ENCODE assay signal across 8 mouse cellular contexts in genomic region chr9:72661895-72662661, GRCm38 (mm10). TPM values are rescaled to one million over a fixed set of nuclear protein-coding genes. Genes with fewer than 3 reads are reported as not detected.
DNase-seq lines count a peak whose midpoint lies in the region; ATAC-seq and TF ChIP-seq lines count a peak whose summit lies in the region.

Gene Nedd4, plus strand, starts transcription at chr9:72662346.

- WGBS in forebrain, embryonic 16.5 days = under 1% methylated on average over 78 of the region's 83 CpGs

- H3K4me3 ChIP-seq in G1E (ENCODE audit: low read depth, low read length) = peak within 1 kb of the TSS; percentile 84
- peak within 1 kb of the TSS; percentile 92 for H3K4me3 ChIP-seq in forebrain, embryonic 16.5 days (replicated peaks; ENCODE audit: low read length)

- peaks cover 34% of the 10 kb centered on the region for H3K36me3 ChIP-seq in G1E (replicated peaks)
- H3K36me3 ChIP-seq in forebrain, embryonic 16.5 days (ENCODE audit: control insufficient read depth, insufficient read depth) = no peaks in the 10 kb centered on the region

- peak; percentile 80 for DNase-seq in G1E (ENCODE audit: low spot score)
- DNase-seq in cerebellum, adult 11-12 months = peak; percentile 94
- DNase-seq in heart, postnatal 25 days (ENCODE audit: low spot score) = peak; percentile 95
- DNase-seq in layer of hippocampus, adult 18-20 months (ENCODE audit: low spot score in 2 of 2) = peak; percentile 93 to 95
- peak; percentile 94 to 95 for DNase-seq in lung, adult 18-20 months
- peak; percentile 94 for DNase-seq in testis, postnatal 14 days (ENCODE audit: low spot score)

- intact Hi-C loops in heart, postnatal 25 days (cut with DNase I) = loop anchor here (2.0 kb wide), 1 partner anchor 21 kb away; no protein-coding TSS in a partner anchor

- H3K9me3 ChIP-seq in G1E (replicated peaks) = no peaks in the 10 kb centered on the region
- no peaks in the 10 kb centered on the region for H3K9me3 ChIP-seq in forebrain, embryonic 16.5 days (ENCODE audit: control insufficient read depth, low read length)

- ATAC-seq in G1E (ENCODE audit: extremely low read depth, insufficient number of reproducible peaks, low FRiP score, poor library complexity, severe bottlenecking) = peak; percentile 56
- ATAC-seq in forebrain, embryonic 16.5 days = peak; percentile 86
- peak; percentile 20; the same call in 1 of the 2 replicates for ATAC-seq in neutrophil, adult 5-6 weeks (ENCODE audit: extremely low read depth, insufficient number of reproducible peaks, low FRiP score, poor library complexity, severe bottlenecking)

- H3K4me2 ChIP-seq in forebrain, embryonic 16.5 days (ENCODE audit: low read length) = peak within 1 kb of the TSS; percentile 79

- H3K9ac ChIP-seq in forebrain, embryonic 16.5 days (replicated peaks; ENCODE audit: low read depth, low read length) = peak within 1 kb of the TSS; percentile 98

- TF ChIP-seq CTCF in G1E (IDR thresholded peaks at IDR 0.05; ENCODE audit: low read depth, low read length) = no peak

- no peaks in the 10 kb centered on the region for H3K27me3 ChIP-seq in G1E (ENCODE audit: insufficient read depth, low read length)
- H3K27me3 ChIP-seq in forebrain, embryonic 16.5 days (replicated peaks; ENCODE audit: control insufficient read depth, insufficient read depth, low read length) = no peaks in the 10 kb centered on the region

- H3K4me1 ChIP-seq in G1E (ENCODE audit: insufficient read depth, low read depth, low read length) = peaks cover 72% of the 10 kb centered on the region
- peaks cover 28% of the 10 kb centered on the region for H3K4me1 ChIP-seq in forebrain, embryonic 16.5 days (replicated peaks; ENCODE audit: control insufficient read depth, insufficient read depth, low read length)

- peak within 1 kb of the TSS; percentile 99 for H3K27ac ChIP-seq in forebrain, embryonic 16.5 days (ENCODE audit: low read length)

RNA-seq across cellular contexts. Expression of gene Nedd4, which starts in this region (rescaled TPM):
- total RNA-seq in G1E (2014; fragmentation: Nextera tagmentation) (869 and 984 TPM in 2 replicates), G1E (2017) (631 and 707 TPM in 2 replicates)
- polyA plus RNA-seq in G1E (2012) = 399 and 562 TPM in 2 replicates
- polyA plus RNA-seq in forebrain, embryonic 16.5 days (2015; fragmentation: Nextera tagmentation; extraction: Ambion mirVana) = 415 and 474 TPM in 2 replicates
- total RNA-seq in heart, postnatal 25 days (2021) = 100 to 1,000 TPM; 337 to 377 TPM
- 100 to 1,000 TPM; 283 to 296 TPM for total RNA-seq in layer of hippocampus, adult 18-20 months (2021)
- total RNA-seq in neutrophil, adult 5-6 weeks (2017) = 26.4 and 36.0 TPM in 2 replicates

Comparison
In these comparisons a context has a peak if more than half of its experiments do, and no peak if none do; other contexts are left out.
1. Peak in every context shown above with its lines: DNase-seq, ATAC-seq, H3K4me3 ChIP-seq and H3K27ac ChIP-seq.
2. ATAC-seq: peak in every context shown above with its lines; median percentile 86 in forebrain, embryonic 16.5 days; 56 in G1E; 20 in neutrophil, adult 5-6 weeks.